Mouse (Mus musculus): ENCODE results near the gene RPS10-NUDT3.

DNA sequence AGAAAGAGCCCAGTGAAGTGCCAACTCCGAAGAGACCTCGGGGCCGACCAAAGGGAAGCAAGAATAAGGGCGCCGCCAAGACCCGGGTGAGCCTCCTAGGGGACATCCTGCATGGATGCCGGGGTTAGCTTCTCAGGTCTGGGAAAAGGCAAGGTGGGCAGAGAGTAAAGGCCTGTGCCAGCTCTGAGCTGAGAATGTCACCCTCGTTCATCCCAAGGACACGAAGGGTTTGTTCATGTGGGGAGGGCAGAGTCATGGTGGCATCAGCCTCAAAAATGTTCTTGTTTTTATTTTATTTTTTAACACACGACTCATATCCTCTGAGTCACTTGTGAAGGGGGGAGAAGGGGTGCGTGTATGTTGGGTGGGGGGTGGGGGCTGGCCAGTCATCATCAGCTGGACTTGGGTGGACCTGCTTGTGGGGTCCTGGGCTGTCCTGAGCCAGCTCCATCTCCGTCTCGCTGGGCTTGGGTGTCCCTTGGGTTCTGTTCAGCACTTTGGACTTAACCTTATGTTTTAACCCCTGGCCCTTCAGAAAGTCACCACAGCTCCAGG is 74.0 kb downstream of the RPS10-NUDT3 start:
- no peak for TF ChIP-seq CTCF (IDR thresholded peaks at IDR 0.05; ENCODE audit: borderline replicate concordance, insufficient read depth, low read depth, low read length)
- TF ChIP-seq POLR2A (IDR thresholded peaks at IDR 0.05; ENCODE audit: borderline replicate concordance, insufficient read depth, low read length): no peak
